Mouse (Mus musculus) stomach, embryonic 15.5 days (tissue): ENCODE data around the gene Gm14296. TPM values are rescaled to one million over a fixed set of nuclear protein-coding genes. Genes with fewer than 3 reads are reported as not detected.
"Not testable (repeated sequence)": the region's sequence is repeated elsewhere in the genome, so short reads cannot be mapped to it uniquely, and the experiment has no call there.

ENCODE experiments used
- ATAC-seq: fragments of 200-750 bp; cut with Nextera tagmentation; 2 replicates; pipeline ENCODE4 v1.8.0; 2017; ENCODE audit warnings: low read depth, moderate number of reproducible peaks, moderate TSS enrichment; ENCODE audit not compliant: insufficient read depth, low FRiP score
- H3K27ac ChIP-seq: fragments of 300-500 bp; sonication (generic); 2 replicates; pipeline ENCODE4 v1.5.1; 2015; ENCODE audit warnings: mild to moderate bottlenecking, inconsistent platforms
- H3K27me3 ChIP-seq: fragments of 300-500 bp; sonication (generic); replicated peaks from 2 replicates; pipeline ENCODE4 v1.6.1; 2015; ENCODE audit warnings: inconsistent platforms
- H3K36me3 ChIP-seq: fragments of 300-500 bp; sonication (generic); 2 replicates; pipeline ENCODE4 v1.6.1; 2015; ENCODE audit warnings: inconsistent platforms
- H3K4me1 ChIP-seq: fragments of 300-500 bp; sonication (generic); 2 replicates; pipeline ENCODE4 v1.6.1; 2015; ENCODE audit warnings: inconsistent platforms
- H3K4me2 ChIP-seq: fragments of 300-500 bp; sonication (generic); 2 replicates; pipeline ENCODE4 v1.6.1; 2015; ENCODE audit warnings: mild to moderate bottlenecking, inconsistent platforms
- H3K4me3 ChIP-seq: fragments of 300-500 bp; sonication (generic); replicated peaks from 2 replicates; pipeline ENCODE4 v1.5.1; 2015; ENCODE audit warnings: inconsistent platforms
- H3K9ac ChIP-seq: fragments of 300-500 bp; sonication (generic); 2 replicates; pipeline ENCODE4 v1.6.1; 2015; ENCODE audit warnings: inconsistent platforms
- H3K9me3 ChIP-seq: fragments of 300-500 bp; sonication (generic); 2 replicates; pipeline ENCODE4 v1.6.1; 2016; ENCODE audit warnings: inconsistent platforms
- WGBS: fragments of 180-500 bp; shearing (Covaris S2); methylation state at CpG from one replicate; pipeline ENCODE4 v1.1.7; 2015; 5-methylcytosine and 5-hydroxymethylcytosine counted together
- polyA plus RNA-seq: library from polyadenylated mRNA; unstranded; fragments of >200 nt; fragmentation: Nextera tagmentation; extraction: Ambion mirVana; gene quantifications from 2 replicates; pipeline ENCODE4 v1.2.1, GENCODE M21; 2015

Gm14296 gene
- 6.8 and 12.4 TPM in 2 replicates for polyA plus RNA-seq

GRCm38 (mm10) chr2:176927709-176928108 lies at the start of gene Gm14296:
TSS of gene Gm14296 (minus strand) at chr2:176927809.
- not testable (repeated sequence) for H3K27ac ChIP-seq, H3K4me2 ChIP-seq, H3K4me1 ChIP-seq, H3K9ac ChIP-seq, H3K9me3 ChIP-seq, H3K4me3 ChIP-seq, H3K27me3 ChIP-seq, H3K36me3 ChIP-seq, ATAC-seq
- WGBS: no CpG with 5 or more reads among the region's 2 CpGs

DNA sequence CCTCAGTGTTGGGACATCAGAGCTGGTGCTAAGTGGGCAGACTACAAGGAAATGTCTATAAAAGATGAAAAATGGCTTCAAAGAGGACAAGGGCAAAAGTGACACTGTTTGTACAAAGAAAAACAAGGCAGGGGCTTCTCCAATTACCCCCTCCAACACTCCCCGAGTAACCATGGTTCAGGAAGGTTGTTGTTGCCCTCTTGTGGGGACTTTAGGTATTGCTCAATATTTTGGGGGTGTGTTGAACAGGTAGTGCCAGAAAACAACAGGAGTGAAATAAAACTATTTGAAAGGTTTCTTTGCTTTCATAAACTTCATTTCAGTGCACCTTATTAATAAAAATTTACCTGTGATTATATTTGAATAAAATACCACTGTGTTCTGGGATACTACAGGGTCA lies 22.1 kb downstream of the Gm14296 start:
- no CpG with 5 or more reads among the region's 1 CpGs for WGBS
- not testable (repeated sequence) for H3K4me1 ChIP-seq, H3K9me3 ChIP-seq, H3K9ac ChIP-seq, H3K36me3 ChIP-seq, H3K4me2 ChIP-seq, H3K27ac ChIP-seq, H3K4me3 ChIP-seq, ATAC-seq, H3K27me3 ChIP-seq

Other genes with a start within 250 kb of the Gm14296 start
- gene Gm14305, start 219.5 kb downstream of the Gm14296 start, polyA plus RNA-seq: 29.6 and 30.6 TPM in 2 replicates
- 15.6 and 16.9 TPM in 2 replicates for gene Gm14295, start 129.2 kb downstream of the Gm14296 start, polyA plus RNA-seq
- not detected in 2 replicates for gene Gm14408, start 96.7 kb downstream of the Gm14296 start, polyA plus RNA-seq
- 9.4 and 10.6 TPM in 2 replicates for gene Gm14419, start 73.1 kb upstream of the Gm14296 start, polyA plus RNA-seq
- 0.22 and 0.40 TPM in 2 replicates for gene Gm14401, start 146.5 kb upstream of the Gm14296 start, polyA plus RNA-seq